Mouse (Mus musculus): ENCODE measurements at regions not wholly inside any gene's neighbourhood (a gene's known extent, or its start where the extent isn't known, plus 50 kb on each side); places are given as distances from the start of the nearest gene placed in this dataset.

GRCm38 (mm10) chr1:130276005-130276404 is 146.8 kb downstream of the Cd55b start:
- TF ChIP-seq GATA1 (IDR thresholded peaks at IDR 0.05; ENCODE audit: borderline replicate concordance, low read length), result no peak
- no peak for TF ChIP-seq FLI1 (IDR thresholded peaks at IDR 0.05; ENCODE audit: low read length)
